Mouse (Mus musculus): ENCODE measurements around the gene Zfp445. TPM values are rescaled to one million over a fixed set of nuclear protein-coding genes. Genes with fewer than 3 reads are reported as not detected.

Zfp445 gene
- polyA plus RNA-seq (2014; fragmentation: Illumina TruSeq; extraction: RNeasy Lipid Tissue Mini Kit (QIAGEN cat#74804); ENCODE audit: low read depth, low replicate concordance): 161 TPM

GRCm38 (mm10) chr9:122865697-122866166 is at the start of gene Zfp445:
Gene Zfp445, minus strand, starts transcription at chr9:122866006.

GRCm38 (mm10) chr9:122885385-122885784 is 19.6 kb upstream of the Zfp445 start, which contains the start of gene Zkscan7:
Gene Zkscan7, plus strand, starts transcription at chr9:122885685.

GRCm38 (mm10) chr9:122843760-122844159 is 22.0 kb downstream of the Zfp445 start, which contains the start of gene Gm35549:
Gene Gm35549, minus strand, starts transcription at chr9:122844035.

GRCm38 (mm10) chr9:122805053-122805844 is 60.6 kb downstream of the Zfp445 start, which contains the start of gene Tcaim:
Gene Tcaim, plus strand, starts transcription at chr9:122805539.

Other genes with a start within 250 kb of the Zfp445 start
- gene Topaz1, start 118.7 kb downstream of the Zfp445 start, polyA plus RNA-seq (2014; fragmentation: Illumina TruSeq; extraction: RNeasy Lipid Tissue Mini Kit (QIAGEN cat#74804); ENCODE audit: low read depth, low replicate concordance): not detected
- gene Tcaim, start 60.5 kb downstream of the Zfp445 start, polyA plus RNA-seq (2014; fragmentation: Illumina TruSeq; extraction: RNeasy Lipid Tissue Mini Kit (QIAGEN cat#74804); ENCODE audit: low read depth, low replicate concordance): 17.8 TPM
- gene Gm35549, start 22.0 kb downstream of the Zfp445 start, polyA plus RNA-seq (2014; fragmentation: Illumina TruSeq; extraction: RNeasy Lipid Tissue Mini Kit (QIAGEN cat#74804); ENCODE audit: low read depth, low replicate concordance): not detected
- 40.1 TPM for gene Zkscan7, start 19.7 kb upstream of the Zfp445 start, polyA plus RNA-seq (2014; fragmentation: Illumina TruSeq; extraction: RNeasy Lipid Tissue Mini Kit (QIAGEN cat#74804); ENCODE audit: low read depth, low replicate concordance)
- 3.2 TPM for gene Zfp105, start 57.1 kb upstream of the Zfp445 start, polyA plus RNA-seq (2014; fragmentation: Illumina TruSeq; extraction: RNeasy Lipid Tissue Mini Kit (QIAGEN cat#74804); ENCODE audit: low read depth, low replicate concordance)
- gene 1110059G10Rik, start 85.0 kb upstream of the Zfp445 start, polyA plus RNA-seq (2014; fragmentation: Illumina TruSeq; extraction: RNeasy Lipid Tissue Mini Kit (QIAGEN cat#74804); ENCODE audit: low read depth, low replicate concordance): 105 TPM
- 29.9 TPM for gene Kif15, start 85.0 kb upstream of the Zfp445 start, polyA plus RNA-seq (2014; fragmentation: Illumina TruSeq; extraction: RNeasy Lipid Tissue Mini Kit (QIAGEN cat#74804); ENCODE audit: low read depth, low replicate concordance)
- gene Tmem42, start 155.3 kb upstream of the Zfp445 start, polyA plus RNA-seq (2014; fragmentation: Illumina TruSeq; extraction: RNeasy Lipid Tissue Mini Kit (QIAGEN cat#74804); ENCODE audit: low read depth, low replicate concordance): 10.6 TPM
- not detected for gene Tgm4, start 168.7 kb upstream of the Zfp445 start, polyA plus RNA-seq (2014; fragmentation: Illumina TruSeq; extraction: RNeasy Lipid Tissue Mini Kit (QIAGEN cat#74804); ENCODE audit: low read depth, low replicate concordance)
- 42.0 TPM for gene Zdhhc3, start 247.2 kb upstream of the Zfp445 start, polyA plus RNA-seq (2014; fragmentation: Illumina TruSeq; extraction: RNeasy Lipid Tissue Mini Kit (QIAGEN cat#74804); ENCODE audit: low read depth, low replicate concordance)
- gene Exosc7, start 247.2 kb upstream of the Zfp445 start, polyA plus RNA-seq (2014; fragmentation: Illumina TruSeq; extraction: RNeasy Lipid Tissue Mini Kit (QIAGEN cat#74804); ENCODE audit: low read depth, low replicate concordance): 19.9 TPM